In the genomic region with DNA sequence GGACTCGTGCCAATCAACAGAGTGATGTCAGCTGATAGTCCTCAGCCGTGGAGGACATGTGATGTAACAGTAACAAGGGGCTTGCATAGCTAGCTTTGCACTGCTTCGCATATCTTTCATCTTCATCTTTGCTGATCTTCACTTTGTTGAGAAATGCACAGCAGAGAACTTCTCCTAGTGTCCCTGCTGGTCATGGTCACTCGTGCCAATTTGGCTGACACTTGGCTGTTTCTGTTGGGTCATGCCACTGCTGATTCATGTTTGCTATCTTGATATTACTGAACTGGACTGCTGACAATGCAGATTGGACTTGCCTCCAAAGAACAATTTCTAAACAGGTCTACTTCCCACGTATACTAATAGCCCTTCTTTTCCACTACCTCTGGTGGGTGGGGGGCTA, we compare ENCODE assay signal across 27 mouse cellular contexts. TPM values are rescaled to one million over a fixed set of nuclear protein-coding genes. Genes with fewer than 3 reads are reported as not detected.
DNase-seq lines count a peak whose midpoint lies in the region; TF ChIP-seq lines count a peak whose summit lies in the region.
"Had no signal": no experiment of that assay in that cellular context is flagged by ENCODE, and none has a peak within 500 bp of the region (broad histone marks: within the 10 kb centered on the region; RNA-seq: fewer than 3 reads in every experiment).

No protein-coding gene starts in this region.

- H3K27me3 ChIP-seq in kidney, adult 2 months (replicated peaks; ENCODE audit: control insufficient read depth, insufficient read depth, low read length) = no peaks in the 10 kb centered on the region
- H3K27me3 ChIP-seq: embryonic facial prominence, embryonic 13.5 days; forebrain, embryonic 15.5 days; hindbrain, embryonic 13.5 days; midbrain, embryonic 13.5 days; neural tube, embryonic 12.5 days; stomach, embryonic 15.5 days had no signal

- no peaks in the 10 kb centered on the region for H3K36me3 ChIP-seq in kidney, adult 2 months (ENCODE audit: control insufficient read depth, insufficient read depth, low read length)
- H3K36me3 ChIP-seq: embryonic facial prominence, embryonic 13.5 days; forebrain, embryonic 15.5 days; heart, embryonic 12.5 days; hindbrain, embryonic 13.5 days; limb, embryonic 12.5 days; midbrain, embryonic 13.5 days; neural tube, embryonic 12.5 days; stomach, embryonic 15.5 days had no signal

- TF ChIP-seq POLR2A in kidney, adult 2 months (IDR thresholded peaks at IDR 0.05; ENCODE audit: low read depth, low read length) = no peak

- no peak for TF ChIP-seq CTCF in kidney, adult 2 months (conservative IDR thresholded peaks at IDR 0.05; ENCODE audit: insufficient read depth, insufficient read length, low read depth, low read length)

- 68% methylated on average over 5 of the region's 5 CpGs for WGBS in kidney, adult 2 months

- no peak overlapping the region for H3K4me3 ChIP-seq in kidney, adult 2 months (ENCODE audit: insufficient read depth, low read depth, low read length)
- H3K4me3 ChIP-seq: embryonic facial prominence, embryonic 13.5 days; forebrain, embryonic 15.5 days; heart, embryonic 12.5 days; hindbrain, embryonic 13.5 days; limb, embryonic 12.5 days; midbrain, embryonic 13.5 days; neural tube, embryonic 12.5 days; stomach, embryonic 15.5 days had no signal

- H3K27ac ChIP-seq in kidney, adult 2 months (ENCODE audit: insufficient read depth, low read depth, low read length) = no peak overlapping the region
- H3K27ac ChIP-seq: embryonic facial prominence, embryonic 13.5 days; forebrain, embryonic 15.5 days; hindbrain, embryonic 13.5 days; limb, embryonic 12.5 days; liver, embryonic 14.5 days; macrophage; midbrain, embryonic 13.5 days; neural tube, embryonic 12.5 days; stomach, embryonic 15.5 days had no signal

- intact Hi-C loops in left cerebral cortex, postnatal 10 days (cut with DNase I) = no loop called here

- peaks cover 3% of the 10 kb centered on the region; the same call in 1 of the 2 replicates for H3K4me1 ChIP-seq in kidney, adult 2 months (ENCODE audit: control insufficient read depth, insufficient read depth, low read length)
- H3K4me1 ChIP-seq: embryonic facial prominence, embryonic 13.5 days; forebrain, embryonic 15.5 days; heart, embryonic 12.5 days; hindbrain, embryonic 13.5 days; limb, embryonic 12.5 days; midbrain, embryonic 13.5 days; neural tube, embryonic 12.5 days; stomach, embryonic 15.5 days had no signal

- peak; percentile 1 for DNase-seq in kidney, adult 2 months
- no peak for DNase-seq in kidney, postnatal 10 days
- DNase-seq in ovary, adult 18-20 months (ENCODE audit: low spot score) = peak; percentile 74
- DNase-seq in ovary, postnatal 10 days (ENCODE audit: low spot score) = no peak
- DNase-seq in adrenal gland, adult 2 months = peak; percentile 88
- DNase-seq in gonadal fat pad, adult 2 months (ENCODE audit: low read depth) = peak; percentile 79
- no peak for DNase-seq in left cerebral cortex, postnatal 10 days (ENCODE audit: extremely low spot score in 1 of 2, low spot score in 2 of 2)
- DNase-seq: B cell, adult 2 months; gastrocnemius, postnatal 36 days; heart, postnatal 14 days; kidney, adult 9 months had no signal

RNA-seq across cellular contexts. Expression of a gene that starts 15.4 kb away (rescaled TPM):
- polyA plus RNA-seq in kidney, adult 2 months (2012; rRNA removed) = not detected in 2 replicates
- not detected for total RNA-seq in adrenal gland, adult 2 months (2021)
- 0.01 TPM in 1 of 2 replicates, not detected in the other for polyA plus RNA-seq in adrenal gland, adult 2 months (2012; rRNA removed)
- not detected in 2 replicates for polyA plus RNA-seq in gonadal fat pad, adult 2 months (2012; rRNA removed)
- not detected for total RNA-seq in left cerebral cortex, postnatal 10 days (2021)
- total RNA-seq: gastrocnemius, postnatal 36 days; heart, postnatal 14 days; layer of hippocampus, postnatal 10 days; left cerebral cortex, adult 8-10 months had no signal
- polyA plus RNA-seq: brain, embryonic 14.5 days; embryonic facial prominence, embryonic 13.5 days; forebrain, embryonic 15.5 days; heart, embryonic 12.5 days; hindbrain, embryonic 13.5 days; large intestine, adult 2 months; limb, embryonic 12.5 days; liver, embryonic 14.5 days; macrophage; midbrain, embryonic 13.5 days; neural tube, embryonic 12.5 days; stomach, embryonic 15.5 days; thymus, postnatal 0 days; urinary bladder, adult 2 months had no signal

RNA-seq across cellular contexts. Expression of a gene that starts 46.1 kb away (rescaled TPM):
- 74.5 and 75.8 TPM in 2 replicates for polyA plus RNA-seq in kidney, adult 2 months (2012; rRNA removed)
- total RNA-seq in adrenal gland, adult 2 months (2021) = 100 to 1,000 TPM; 490 to 694 TPM
- 397 and 541 TPM in 2 replicates for polyA plus RNA-seq in adrenal gland, adult 2 months (2012; rRNA removed)
- 76.1 and 84.6 TPM in 2 replicates for polyA plus RNA-seq in gonadal fat pad, adult 2 months (2012; rRNA removed)
- 10 to 100 TPM; 43.7 to 48.0 TPM for total RNA-seq in left cerebral cortex, postnatal 10 days (2021)

RNA-seq across cellular contexts. Expression of a gene that starts 46.2 kb away (rescaled TPM):
- 773 and 775 TPM in 2 replicates for polyA plus RNA-seq in kidney, adult 2 months (2012; rRNA removed)
- total RNA-seq in adrenal gland, adult 2 months (2021) = 100 to 1,000 TPM; 385 to 398 TPM
- polyA plus RNA-seq in adrenal gland, adult 2 months (2012; rRNA removed) = 1,369 and 1,819 TPM in 2 replicates
- polyA plus RNA-seq in gonadal fat pad, adult 2 months (2012; rRNA removed) = 776 and 830 TPM in 2 replicates
- 100 to 1,000 TPM; 121 to 126 TPM for total RNA-seq in left cerebral cortex, postnatal 10 days (2021)

Comparison
In these comparisons a context has a peak if more than half of its experiments do, and no peak if none do; other contexts are left out.
1. DNase-seq: peak in kidney, adult 2 months (single experiment), ovary, adult 18-20 months (single experiment), adrenal gland, adult 2 months (single experiment) and gonadal fat pad, adult 2 months (single experiment); none in kidney, postnatal 10 days (single experiment), ovary, postnatal 10 days (single experiment) and left cerebral cortex, postnatal 10 days (0 of 2).